Mouse (Mus musculus) urinary bladder, postnatal 4 days (tissue): Measurements from ENCODE around the gene Lsm7.

Experiments
- DNase-seq, 2 experiments: peaks; one replicate each; pipeline ENCODE4 v3.0.0; 2021 to 2022; ENCODE audit warnings: low spot score in 2 of 2

Gene Lsm7

DNA sequence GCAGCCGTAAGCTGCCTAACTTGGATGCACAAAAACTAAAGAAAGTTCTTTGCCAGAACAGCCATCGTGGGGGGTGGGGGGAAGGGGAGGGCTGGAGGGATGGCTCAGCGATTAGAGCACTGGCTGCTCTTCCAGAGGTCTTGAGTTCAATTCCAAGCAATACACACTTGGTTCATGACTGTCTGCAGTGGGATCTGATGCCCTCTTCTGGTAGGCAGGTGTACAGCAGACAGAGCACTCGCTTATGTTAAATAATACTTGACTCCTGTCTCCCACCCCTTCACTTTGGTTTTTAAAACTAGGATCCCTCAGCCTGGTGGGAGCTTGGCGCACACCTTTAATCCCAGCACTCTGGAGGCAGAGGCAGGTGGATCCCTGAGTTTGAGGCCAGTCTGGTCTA lies 21.0 kb upstream of the Lsm7 start:
- no peak for DNase-seq

GRCm38 (mm10) chr10:80874035-80874434 lies 19.0 kb upstream of the Lsm7 start:
- no peak for DNase-seq

- no peak for DNase-seq
Measured at GRCm38 (mm10) chr10:80871581-80871980, 16.6 kb upstream of the Lsm7 start, which contains the start of gene Tmprss9. Gene Tmprss9 (plus strand): TSS chr10:80871848.

DNA sequence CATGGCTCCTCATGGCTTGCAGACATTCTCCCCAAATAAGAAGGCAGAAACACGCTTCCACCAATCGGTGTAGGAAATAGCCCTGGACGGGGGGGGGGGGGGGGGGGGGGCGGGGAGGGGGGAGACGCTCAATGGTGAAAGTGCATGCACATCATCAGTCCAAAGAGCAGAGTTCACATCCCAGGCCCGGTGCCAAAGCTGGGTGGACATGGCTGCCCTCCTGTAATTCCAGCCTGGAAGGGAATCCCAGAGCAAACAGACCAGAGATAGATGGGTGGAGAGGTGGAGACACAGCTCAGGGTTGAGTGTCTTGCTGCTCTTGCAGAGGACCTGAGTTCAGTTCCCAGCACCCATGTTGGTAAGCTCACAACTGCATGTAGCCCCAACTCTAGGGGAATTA lies 16.0 kb upstream of the Lsm7 start:
- DNase-seq, result no peak

DNA sequence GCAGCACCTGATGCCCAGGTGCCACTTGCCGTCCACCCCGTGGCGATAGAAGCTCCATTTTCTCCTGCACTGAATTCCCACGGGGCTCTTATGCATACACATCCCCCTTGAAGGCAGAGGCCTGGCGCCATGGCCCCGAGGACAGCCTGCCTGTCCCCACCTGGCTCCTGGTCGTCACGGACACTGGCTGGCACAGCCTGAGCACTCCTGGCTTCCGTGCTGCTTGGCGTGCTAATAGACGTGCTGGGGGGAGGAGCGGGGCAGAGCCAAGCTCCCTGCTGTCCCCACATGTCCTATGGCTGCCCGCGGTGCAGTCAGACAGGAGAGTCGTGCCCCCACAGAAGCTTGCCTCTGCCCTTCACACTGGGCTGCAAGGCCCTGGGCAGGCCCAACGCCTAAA lies 9.4 kb upstream of the Lsm7 start:
- no peak for DNase-seq

- DNase-seq, result no peak
Measured at GRCm38 (mm10) chr10:80862305-80862704, 7.3 kb upstream of the Lsm7 start.

GRCm38 (mm10) chr10:80858350-80858935 lies 3.4 kb upstream of the Lsm7 start:
- no peak for DNase-seq

GRCm38 (mm10) chr10:80857848-80858247 lies 2.8 kb upstream of the Lsm7 start:
- DNase-seq, result no peak

DNA sequence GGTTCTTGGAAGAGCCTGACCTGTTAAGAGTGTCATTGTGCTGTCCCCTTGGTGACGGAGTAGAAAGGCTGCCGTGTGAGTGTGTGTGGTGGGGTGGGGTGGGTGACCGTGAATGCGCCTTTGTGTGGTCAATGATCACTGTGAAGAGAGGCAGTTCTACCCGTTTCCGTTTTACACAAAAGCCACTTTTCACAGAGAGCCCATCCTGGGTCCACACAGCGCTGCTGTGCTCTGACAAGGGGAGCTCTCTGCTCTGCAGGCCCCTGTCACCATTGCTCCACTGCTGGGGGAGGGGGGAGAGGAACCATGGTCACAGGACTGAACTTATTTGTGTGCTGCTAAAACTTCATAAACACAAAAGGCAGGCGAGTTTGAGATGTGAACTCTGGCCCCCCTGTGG lies 2.4 kb upstream of the Lsm7 start:
- DNase-seq, result no peak

DNA sequence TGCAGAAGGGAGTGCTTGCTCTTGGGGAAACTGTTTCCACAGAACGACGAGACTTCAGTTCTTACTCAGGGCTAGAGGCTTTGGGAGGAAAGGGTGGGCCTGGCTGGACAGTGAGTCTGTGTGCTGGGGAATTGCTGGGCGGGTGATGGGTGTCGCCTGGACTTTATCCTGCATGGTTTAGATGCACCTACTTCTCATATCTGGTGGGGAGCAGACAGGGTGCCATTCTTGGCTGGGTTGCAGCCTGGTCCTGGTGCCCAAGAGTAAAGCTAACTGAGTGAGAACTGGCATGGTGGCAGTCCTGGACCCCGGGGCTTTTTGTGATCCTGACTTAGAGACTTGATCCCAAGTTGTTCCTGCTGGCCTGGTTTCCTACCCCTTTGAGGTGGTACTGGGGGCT lies 1.9 kb upstream of the Lsm7 start:
- DNase-seq, result no peak

GRCm38 (mm10) chr10:80856267-80856666 lies 1.3 kb upstream of the Lsm7 start:
- DNase-seq, result no peak

DNA sequence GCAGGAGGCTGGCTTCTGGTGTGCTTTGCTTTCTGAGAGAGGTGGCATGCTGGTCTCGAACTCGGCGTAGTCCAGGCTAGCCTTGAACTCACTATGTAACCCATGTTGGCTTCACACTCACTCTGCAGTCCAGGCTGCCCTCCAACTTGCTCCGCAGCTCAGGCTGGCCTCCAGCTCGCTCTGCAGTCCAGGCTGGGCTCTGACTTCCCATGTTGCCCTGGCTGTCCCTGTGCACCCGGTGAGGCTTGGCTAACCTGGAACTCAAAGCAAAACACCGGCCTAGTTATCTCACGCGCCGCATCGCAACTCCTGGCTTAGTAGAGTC lies 702 bp upstream of the Lsm7 start:
- no peak for DNase-seq

GRCm38 (mm10) chr10:80848571-80848970 lies 6.4 kb downstream of the Lsm7 start:
- DNase-seq, result no peak

DNA sequence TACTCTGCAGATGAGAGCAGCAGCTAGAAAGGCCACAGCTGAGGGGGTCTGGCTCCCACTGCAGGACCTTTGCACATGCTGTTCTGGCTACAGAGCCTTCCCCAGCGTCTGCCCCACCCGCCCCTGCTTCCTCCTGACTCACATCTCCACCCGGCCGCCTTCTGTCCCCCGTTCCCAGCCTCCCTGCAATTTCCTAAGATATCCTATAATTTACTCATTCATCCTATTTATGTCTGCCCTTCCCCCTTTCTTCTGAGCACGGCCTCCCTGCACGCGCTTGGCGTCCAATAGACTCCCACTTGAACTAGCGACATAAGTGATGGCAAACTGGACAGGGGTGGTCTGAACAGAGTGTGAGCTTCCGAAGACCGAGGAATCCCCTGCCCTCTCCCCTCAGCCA lies 9.3 kb downstream of the Lsm7 start:
- DNase-seq, result no peak

DNA sequence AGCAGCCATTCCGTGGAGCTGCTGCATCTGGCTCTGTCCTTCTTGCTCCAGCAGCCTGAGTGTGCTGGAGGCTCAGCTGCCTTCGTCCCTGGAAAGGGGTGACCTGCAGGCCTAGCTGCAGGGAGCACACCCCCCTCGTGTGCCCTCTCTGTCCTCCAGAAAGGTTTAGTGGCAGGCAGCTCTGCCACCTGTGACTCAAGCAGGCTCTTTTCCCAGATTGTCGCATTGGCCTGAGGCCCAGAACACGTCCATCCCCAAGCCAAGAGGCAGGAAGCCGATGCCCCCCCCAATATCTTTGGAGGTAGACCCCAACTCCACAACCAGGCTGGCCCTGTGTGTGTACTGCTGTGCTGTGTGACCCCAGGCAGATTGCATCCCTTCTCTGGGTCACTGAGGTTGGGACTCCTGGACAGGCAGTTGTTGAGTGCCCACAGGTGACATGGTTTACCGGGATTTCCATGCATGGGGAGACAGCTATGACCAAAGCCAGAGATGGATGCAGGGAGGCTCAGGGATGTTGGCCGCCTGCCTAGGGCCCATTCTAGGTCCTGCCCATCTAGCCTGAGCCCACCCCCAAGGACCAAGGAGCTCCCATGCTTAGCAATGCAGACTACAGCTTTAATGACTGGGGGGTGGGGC lies 9.8 kb downstream of the Lsm7 start:
- DNase-seq, result no peak

DNA sequence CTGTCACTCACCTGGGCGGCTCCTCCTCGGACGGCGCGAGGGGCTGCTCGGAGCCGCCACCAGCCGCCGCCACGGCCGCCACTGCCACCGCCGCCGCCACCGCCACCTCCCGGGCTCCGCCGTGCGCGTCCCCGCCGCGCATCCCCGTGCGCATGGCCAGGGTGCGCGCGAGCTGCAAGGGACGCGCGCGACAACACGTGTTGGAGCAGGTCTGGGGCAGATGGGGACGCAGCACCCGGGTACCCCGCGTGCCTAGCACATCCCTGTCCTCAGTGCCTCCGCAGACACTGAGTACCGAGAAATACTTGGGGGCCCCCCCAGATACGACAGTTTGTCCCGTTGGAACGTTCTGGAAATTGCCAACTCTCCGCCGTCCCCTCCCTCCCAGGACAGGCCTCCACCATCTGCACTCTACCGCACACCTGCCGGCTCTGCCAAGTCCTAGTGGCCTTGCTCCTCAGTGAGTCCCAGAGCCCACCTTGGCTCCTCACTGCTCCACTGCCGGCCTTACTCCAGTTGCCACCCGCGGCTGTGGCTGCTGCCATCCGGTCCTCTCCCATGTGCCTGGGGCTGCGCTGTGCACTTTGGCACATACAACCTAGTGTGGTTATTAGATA lies 11.0 kb downstream of the Lsm7 start, which contains the start of gene Lingo3:
Gene Lingo3, minus strand, starts transcription at position 109 of the 617 bp plus-strand sequence.
- no peak for DNase-seq

DNA sequence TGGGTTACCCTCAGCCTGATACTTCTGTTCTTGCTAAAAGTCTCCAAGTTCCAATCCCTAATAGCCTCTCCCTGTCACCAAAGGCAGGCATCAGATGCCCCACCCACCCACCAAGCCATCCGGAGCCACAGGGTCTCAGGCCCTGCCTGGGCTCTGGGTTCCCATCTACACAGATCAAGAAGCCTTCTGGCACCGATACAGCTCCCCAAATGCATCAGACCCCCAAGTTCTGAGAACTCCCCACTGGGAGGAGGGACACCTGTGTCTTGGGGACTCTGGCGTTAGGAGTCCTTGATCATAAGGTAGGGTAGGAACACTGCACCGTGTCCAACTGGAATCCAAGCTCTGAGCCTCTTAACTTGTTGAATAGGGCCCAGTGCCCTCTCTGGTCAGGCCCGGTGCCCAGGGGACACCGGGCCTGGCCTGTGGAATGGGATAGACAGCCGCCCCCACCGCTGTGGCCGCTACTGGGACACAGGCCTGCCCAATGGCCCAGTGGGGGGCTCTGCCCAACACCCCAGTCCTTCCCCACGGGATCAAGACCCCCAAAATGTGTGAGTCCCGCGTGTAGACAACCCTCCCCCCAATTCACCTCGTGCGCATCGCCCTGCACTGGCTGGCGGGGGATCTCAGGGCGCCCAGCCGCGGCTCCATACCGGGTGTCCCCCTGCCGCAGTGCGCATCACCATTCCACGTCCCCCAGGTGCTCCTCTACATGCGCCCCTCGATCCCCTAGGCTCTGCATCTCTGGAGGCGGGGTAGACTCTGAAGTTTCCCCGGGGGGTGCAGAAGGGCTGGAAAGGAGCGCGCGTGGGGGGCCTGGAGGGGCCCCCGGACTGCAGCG lies 11.7 kb downstream of the Lsm7 start:
- no peak for DNase-seq

GRCm38 (mm10) chr10:80842334-80842733 lies 12.7 kb downstream of the Lsm7 start:
- no peak for DNase-seq

GRCm38 (mm10) chr10:80841685-80842084 lies 13.3 kb downstream of the Lsm7 start:
- DNase-seq, result no peak

- no peak for DNase-seq
Measured at GRCm38 (mm10) chr10:80839848-80840247, 15.2 kb downstream of the Lsm7 start.

- no peak for DNase-seq
Measured at GRCm38 (mm10) chr10:80838346-80838912, 16.6 kb downstream of the Lsm7 start.

- no peak for DNase-seq
Measured at GRCm38 (mm10) chr10:80837827-80838226, 17.2 kb downstream of the Lsm7 start.
